Mouse (Mus musculus) CD4-positive, CD25-positive, alpha-beta regulatory T cell, adult 2 months (primary cell): ENCODE results near the gene Smg5.
"Not testable (repeated sequence)": the region's sequence is repeated elsewhere in the genome, so short reads cannot be mapped to it uniquely, and the experiment has no call there.

Experiments
- DNase-seq: peaks from one replicate; pipeline ENCODE4 v3.0.0-alpha.2; 2012; ENCODE audit warnings: low read depth, low spot score

The Smg5 gene

GRCm38 (mm10) chr3:88336058-88337013, at the start of gene Smg5, which contains the start of gene Tmem79:
TSS of gene Smg5 (plus strand) at chr3:88336260.
TSS of gene Tmem79 (minus strand) at chr3:88336148.
- peak; percentile 99 for DNase-seq

GRCm38 (mm10) chr3:88287110-88287509, 49.0 kb upstream of the Smg5 start, which contains the start of gene Gm38392:
TSS of gene Gm38392 (minus strand) at chr3:88287210.
- no peak for DNase-seq

GRCm38 (mm10) chr3:88288133-88288713, 47.8 kb upstream of the Smg5 start:
- DNase-seq = not testable (repeated sequence)

GRCm38 (mm10) chr3:88291970-88292369, 44.1 kb upstream of the Smg5 start:
- DNase-seq = peak; percentile 55

GRCm38 (mm10) chr3:88295272-88295671, 40.8 kb upstream of the Smg5 start:
- DNase-seq = not testable (repeated sequence)

- DNase-seq = no peak
Measured at GRCm38 (mm10) chr3:88296110-88296560, 39.9 kb upstream of the Smg5 start.

- DNase-seq = peak; percentile 99
Measured at GRCm38 (mm10) chr3:88296561-88297318, 39.3 kb upstream of the Smg5 start, which contains the start of the genes Tsacc and Cct3. TSS of gene Tsacc (minus strand) at chr3:88296999. TSS of gene Cct3 (plus strand) at chr3:88297116.

- peak; percentile 79 for DNase-seq
Measured at GRCm38 (mm10) chr3:88297321-88297851, 38.7 kb upstream of the Smg5 start.

- DNase-seq = no peak
Measured at GRCm38 (mm10) chr3:88299172-88299571, 36.9 kb upstream of the Smg5 start.

- peak; percentile 76 for DNase-seq
Measured at GRCm38 (mm10) chr3:88324951-88325405, 11.1 kb upstream of the Smg5 start, which contains the start of gene Glmp. TSS of gene Glmp (plus strand) at chr3:88325023.

- no peak for DNase-seq
Measured at GRCm38 (mm10) chr3:88328956-88329355, 7.1 kb upstream of the Smg5 start.

GRCm38 (mm10) chr3:88331282-88331681, 4.8 kb upstream of the Smg5 start:
- peak; percentile 82 for DNase-seq

- DNase-seq = no peak
Measured at GRCm38 (mm10) chr3:88334029-88334658, 1.9 kb upstream of the Smg5 start.

- no peak for DNase-seq
Measured at GRCm38 (mm10) chr3:88334902-88335435, 1.1 kb upstream of the Smg5 start.

GRCm38 (mm10) chr3:88335436-88336053, 515 bp upstream of the Smg5 start:
- DNase-seq = no peak

GRCm38 (mm10) chr3:88337367-88338020, 1.4 kb downstream of the Smg5 start:
- peak; percentile 62 for DNase-seq

- no peak for DNase-seq
Measured at GRCm38 (mm10) chr3:88338316-88338715, 2.3 kb downstream of the Smg5 start.

GRCm38 (mm10) chr3:88339006-88339405, 2.9 kb downstream of the Smg5 start:
- no peak for DNase-seq

- DNase-seq = no peak
Measured at GRCm38 (mm10) chr3:88350732-88351131, 14.7 kb downstream of the Smg5 start.
